Mouse (Mus musculus): Measurements from ENCODE around the gene Hrk.

DNA sequence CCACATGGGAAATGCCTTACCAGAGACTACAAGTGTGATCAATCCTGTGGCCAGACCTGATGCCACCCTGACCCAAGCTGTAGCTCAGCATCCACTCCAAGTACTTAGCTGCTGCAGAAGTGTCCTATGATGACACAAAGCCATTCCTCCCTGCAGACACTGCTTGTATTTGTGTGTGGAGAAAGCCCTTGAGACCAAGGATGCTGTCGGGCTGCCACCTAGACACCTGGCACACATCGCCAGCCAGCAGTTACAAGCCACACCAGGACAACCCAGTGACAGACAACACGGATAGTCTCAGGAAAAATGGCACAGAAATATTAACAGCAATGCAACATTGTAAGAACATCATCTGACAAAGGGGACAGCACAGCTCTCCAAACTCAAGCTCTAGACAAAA is 19.0 kb upstream of the Hrk start:
- TF ChIP-seq HCFC1 (IDR thresholded peaks at IDR 0.05; ENCODE audit: low read depth, low read length): no peak
- TF ChIP-seq CTCF (conservative IDR thresholded peaks at IDR 0.05 in 1 of 2, IDR thresholded peaks at IDR 0.05 in 1 of 2; ENCODE audit: low read depth in 2 of 2, low read length in 2 of 2): no peak
- no peak for TF ChIP-seq MAX (IDR thresholded peaks at IDR 0.05; ENCODE audit: low read length)
- no peak for TF ChIP-seq TBP (conservative IDR thresholded peaks at IDR 0.05; ENCODE audit: low read depth, low read length)
- TF ChIP-seq ETS1 (conservative IDR thresholded peaks at IDR 0.05; ENCODE audit: low read depth, low read length): no peak
- no peak for TF ChIP-seq EP300 (IDR thresholded peaks at IDR 0.05; ENCODE audit: low read length)
- TF ChIP-seq ZMIZ1 (IDR thresholded peaks at IDR 0.05; ENCODE audit: low read depth, low read length): no peak
- TF ChIP-seq POLR2A (IDR thresholded peaks at IDR 0.05; ENCODE audit: low read depth, low read length): no peak
- TF ChIP-seq POLR2AphosphoS2 (IDR thresholded peaks at IDR 0.05; ENCODE audit: low read depth, low read length): no peak
- TF ChIP-seq E2F4 (IDR thresholded peaks at IDR 0.05; ENCODE audit: insufficient replicate concordance, low read depth, low read length): no peak
- TF ChIP-seq MAZ (IDR thresholded peaks at IDR 0.05; ENCODE audit: low read depth, low read length): no peak
- TF ChIP-seq MYC (IDR thresholded peaks at IDR 0.05; ENCODE audit: low read depth, low read length): no peak
